8 mouse cellular contexts compared by ENCODE assay signal in genomic region chr5:76929180-76929877, GRCm38 (mm10). TPM values are rescaled to one million over a fixed set of nuclear protein-coding genes. Genes with fewer than 3 reads are reported as not detected.
DNase-seq lines count a peak whose midpoint lies in the region; TF ChIP-seq lines count a peak whose summit lies in the region.

No protein-coding gene starts in this region.

- TF ChIP-seq POLR2A in lung, adult 2 months (IDR thresholded peaks at IDR 0.05; ENCODE audit: borderline replicate concordance, extremely low read depth, low read depth, low read length): no peak

- WGBS in lung, adult 2 months: 37% methylated on average over 7 of the region's 7 CpGs

- no peak overlapping the region for H3K4me3 ChIP-seq in lung, adult 2 months (replicated peaks; ENCODE audit: extremely low read depth, low read depth, low read length)

- peaks cover 6% of the 10 kb centered on the region; the same call in 1 of the 2 replicates for H3K4me1 ChIP-seq in lung, adult 2 months (ENCODE audit: control insufficient read depth, insufficient read depth, low read length)

- peak; percentile 26 to 40 for DNase-seq in lung, adult 18-20 months
- no peak for DNase-seq in lung, adult 2 months
- peak; percentile 28 to 40 for DNase-seq in heart, adult 9 months (ENCODE audit: low spot score in 2 of 2)
- peak; percentile 47 to 57 for DNase-seq in kidney, postnatal 36 days
- peak; percentile 65 for DNase-seq in skeletal muscle tissue, adult 2 months (ENCODE audit: low read depth, low spot score)
- no peak for DNase-seq in spleen, adult 18-20 months
- no peak for DNase-seq in cerebellum, adult 11 months
- no peak for DNase-seq in frontal cortex, postnatal 14 days (ENCODE audit: low spot score in 2 of 2)

- TF ChIP-seq CTCF in lung, adult 2 months (IDR thresholded peaks at IDR 0.05; ENCODE audit: insufficient read depth, low read length): no peak

RNA-seq across cellular contexts. Expression of gene Paics, which starts 21.8 kb away (rescaled TPM):
- 44.0 and 44.2 TPM in 2 replicates for polyA plus RNA-seq in lung, adult 2 months (2012; rRNA removed)

RNA-seq across cellular contexts. Expression of gene Ppat, which starts 22.0 kb away (rescaled TPM):
- polyA plus RNA-seq in lung, adult 2 months (2012; rRNA removed): 4.3 and 4.8 TPM in 2 replicates

RNA-seq across cellular contexts. Expression of gene Aasdh, which starts 24.0 kb away (rescaled TPM):
- polyA plus RNA-seq in lung, adult 2 months (2012; rRNA removed): 8.3 and 13.7 TPM in 2 replicates

RNA-seq across cellular contexts. Expression of gene Srp72, which starts 45.2 kb away (rescaled TPM):
- polyA plus RNA-seq in lung, adult 2 months (2012; rRNA removed): 15.1 and 21.6 TPM in 2 replicates

Comparison
In these comparisons a context has a peak if more than half of its experiments do, and no peak if none do; other contexts are left out.
1. DNase-seq: peak in lung, adult 18-20 months (2 of 2), heart, adult 9 months (2 of 2), kidney, postnatal 36 days (2 of 2) and skeletal muscle tissue, adult 2 months (single experiment); none in lung, adult 2 months (single experiment), spleen, adult 18-20 months (0 of 2), cerebellum, adult 11 months (single experiment) and frontal cortex, postnatal 14 days (0 of 2).